Mouse (Mus musculus) brown adipose tissue, adult 24 weeks (tissue): ENCODE data around the gene Fstl5. TPM values are rescaled to one million over a fixed set of nuclear protein-coding genes. Genes with fewer than 3 reads are reported as not detected.
"Not testable (repeated sequence)": the region's sequence is repeated elsewhere in the genome, so short reads cannot be mapped to it uniquely, and the experiment has no call there.

Experiments
- H3K27ac ChIP-seq: fragments of 200-500 bp; replicated peaks from 2 replicates; pipeline ENCODE4 v1.5.1; 2012; ENCODE audit warnings: low read depth, mild to moderate bottlenecking, low read length
- H3K4me1 ChIP-seq: fragments of 200-500 bp; 2 replicates; pipeline ENCODE4 v1.6.1; 2012; ENCODE audit warnings: low read length, mixed read lengths; ENCODE audit not compliant: control insufficient read depth, insufficient read depth, insufficient read length
- H3K4me3 ChIP-seq: fragments of 200-500 bp; 2 replicates; pipeline ENCODE4 v1.5.1; 2012; ENCODE audit warnings: low read depth, mild to moderate bottlenecking, low read length, moderate library complexity; ENCODE audit not compliant: insufficient read depth
- polyA plus RNA-seq: library from polyadenylated mRNA; stranded (reverse); fragments of >200 nt; gene quantifications from 2 replicates; pipeline ENCODE4 v1.2.4, GENCODE M21; 2012; ENCODE audit not compliant: missing spikeins, insufficient read depth, insufficient read length

Fstl5 gene
- polyA plus RNA-seq, 1 experiment = not detected

DNA sequence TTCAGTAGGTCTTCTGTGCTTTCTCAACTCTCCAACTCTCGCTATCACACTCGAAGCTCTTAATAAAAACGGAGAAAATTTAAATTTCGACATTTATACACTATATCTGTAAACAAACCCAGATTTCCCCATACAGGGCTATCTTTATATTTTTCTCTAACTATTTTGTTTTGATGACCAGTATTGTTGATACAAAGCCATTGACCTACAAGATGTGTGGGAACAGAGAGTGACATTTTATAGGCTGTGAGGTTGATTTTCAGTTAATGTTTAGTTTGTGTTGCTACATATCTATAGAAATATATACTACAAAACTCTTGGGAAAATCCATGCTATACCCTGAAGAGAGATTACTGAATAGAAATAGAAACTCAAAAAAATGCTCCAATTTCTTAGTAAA lies 262.9 kb downstream of the Fstl5 start:
- Histone ChIP-seq H3K4me1 (no peaks in the 10 kb centered on the region), H3K27ac (no peak overlapping the region), H3K4me3 (no peak overlapping the region)

DNA sequence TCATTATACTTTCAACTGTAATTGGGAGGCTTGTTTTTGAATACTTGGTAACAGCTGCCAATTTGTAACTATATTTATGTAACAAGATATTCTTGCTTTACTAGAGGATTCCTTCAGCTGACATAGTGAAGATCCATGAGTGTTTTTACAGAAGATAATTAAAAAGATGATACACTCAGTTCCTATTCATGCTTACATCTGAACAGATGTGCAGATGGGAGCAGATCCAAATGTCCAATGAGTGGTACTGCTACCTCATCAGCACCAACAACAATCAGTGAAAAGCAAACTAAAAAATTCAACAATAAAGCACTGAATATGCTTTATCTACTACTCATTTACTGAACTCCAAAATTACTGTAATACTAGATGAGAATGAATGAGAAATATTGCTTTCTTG lies 292.9 kb downstream of the Fstl5 start:
- H3K27ac ChIP-seq = no peak overlapping the region
- no peaks in the 10 kb centered on the region for H3K4me1 ChIP-seq
- H3K4me3 ChIP-seq = no peak overlapping the region

- Histone ChIP-seq H3K4me3 (no peak overlapping the region), H3K4me1 (no peaks in the 10 kb centered on the region), H3K27ac (no peak overlapping the region)
Observed at GRCm38 (mm10) chr3:76369910-76370309, 295.8 kb downstream of the Fstl5 start.

GRCm38 (mm10) chr3:76428775-76429372 lies 354.8 kb downstream of the Fstl5 start:
- no peak overlapping the region for H3K27ac ChIP-seq
- H3K4me1 ChIP-seq = no peaks in the 10 kb centered on the region
- H3K4me3 ChIP-seq = no peak overlapping the region

DNA sequence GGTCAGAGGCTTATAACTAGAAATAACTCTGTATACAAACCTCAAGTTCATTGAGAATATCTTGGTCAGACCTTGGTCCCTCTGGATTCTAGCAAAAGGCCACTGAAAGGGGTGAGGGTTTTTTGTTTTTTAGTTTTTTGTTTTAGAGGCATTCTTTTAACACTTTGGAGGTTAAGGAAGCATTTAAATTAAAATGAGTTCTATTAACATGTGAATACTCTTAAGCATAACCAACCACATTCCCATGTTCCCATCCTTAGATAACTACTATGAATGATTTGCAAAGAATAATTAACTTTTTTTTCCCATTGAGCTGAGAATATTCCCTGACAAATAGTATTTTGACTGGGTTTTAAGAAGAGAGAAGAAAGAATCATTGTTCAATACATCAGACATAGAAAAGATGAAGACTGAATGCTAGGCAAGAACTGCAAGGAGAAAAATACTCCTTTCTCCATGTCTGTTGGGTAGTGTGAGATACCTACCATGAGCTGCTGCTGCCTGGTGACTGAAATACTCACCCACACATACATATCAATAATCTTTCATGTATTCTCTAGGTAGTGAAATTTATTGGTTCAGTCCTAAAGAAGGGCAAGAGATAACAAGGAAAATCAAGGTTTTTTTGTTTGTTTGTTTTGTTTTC lies 393.3 kb downstream of the Fstl5 start:
- Histone ChIP-seq H3K4me1 (no peaks in the 10 kb centered on the region), H3K27ac (no peak overlapping the region), H3K4me3 (no peak overlapping the region)

DNA sequence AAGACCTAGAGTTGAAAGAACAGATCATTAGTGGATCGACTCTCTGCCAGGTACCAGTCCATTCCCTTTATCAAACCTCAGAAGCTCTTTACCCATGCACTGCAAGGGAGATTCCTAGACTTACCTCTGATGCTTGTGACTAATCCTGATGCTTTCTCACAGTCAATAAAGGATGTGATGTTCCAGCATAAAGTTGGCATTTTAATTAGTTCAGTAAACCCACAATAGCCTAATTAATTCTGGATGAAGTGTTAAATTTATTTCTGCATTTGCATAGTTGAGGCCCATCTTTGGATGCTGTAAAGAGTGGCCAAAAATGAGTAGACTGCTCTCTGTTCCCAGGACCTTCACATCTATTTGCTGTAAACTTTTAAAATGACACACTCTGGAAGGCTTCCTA lies 394.1 kb downstream of the Fstl5 start:
- H3K27ac ChIP-seq = no peak overlapping the region
- H3K4me3 ChIP-seq = no peak overlapping the region
- no peaks in the 10 kb centered on the region for H3K4me1 ChIP-seq

DNA sequence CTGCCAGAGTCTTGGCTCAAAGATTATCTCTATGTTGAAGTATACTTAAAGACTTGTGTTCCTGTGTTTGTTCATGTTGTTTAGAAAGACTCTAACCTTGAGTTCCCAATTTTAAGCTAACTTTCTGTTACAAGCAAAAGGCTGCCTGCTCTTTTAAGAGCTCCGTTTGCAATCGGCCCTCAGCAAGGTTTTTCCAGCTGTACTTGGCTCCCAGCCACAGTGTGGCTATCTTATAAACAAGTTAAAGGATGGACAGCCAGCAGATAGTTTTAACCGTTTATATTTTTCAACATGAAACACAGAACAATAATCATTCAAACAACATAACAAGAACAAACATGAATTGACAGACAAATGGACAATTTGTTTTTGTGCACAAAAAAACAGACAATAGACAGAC lies 433.8 kb downstream of the Fstl5 start:
- not testable (repeated sequence) for H3K4me3 ChIP-seq, H3K27ac ChIP-seq, H3K4me1 ChIP-seq

GRCm38 (mm10) chr3:76508811-76509210 lies 434.7 kb downstream of the Fstl5 start:
- Histone ChIP-seq H3K27ac (no peak overlapping the region), H3K4me1 (no peaks in the 10 kb centered on the region), H3K4me3 (no peak overlapping the region)

- Histone ChIP-seq H3K4me3 (no peak overlapping the region), H3K4me1 (no peaks in the 10 kb centered on the region), H3K27ac (no peak overlapping the region)
Observed at GRCm38 (mm10) chr3:76567346-76567745, 493.3 kb downstream of the Fstl5 start.

DNA sequence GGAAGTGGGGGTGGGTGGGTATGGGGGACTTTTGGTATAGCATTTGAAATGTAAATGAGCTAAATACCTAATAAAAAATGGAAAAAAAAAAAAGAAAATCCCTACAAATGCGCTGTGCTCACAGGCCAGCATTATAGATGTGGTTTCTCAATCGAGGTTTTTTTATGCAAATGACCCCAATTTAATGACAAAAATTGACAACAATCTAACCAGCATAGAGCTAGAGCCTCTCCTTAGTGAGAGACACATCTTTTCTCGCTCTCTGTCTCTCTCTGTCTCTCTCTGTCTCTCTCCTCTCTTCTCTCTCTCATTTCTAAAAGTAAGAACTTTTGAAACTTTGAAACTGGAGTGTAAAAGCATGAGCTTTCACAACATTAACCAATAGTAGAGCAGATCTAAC lies 498.4 kb downstream of the Fstl5 start:
- Histone ChIP-seq H3K27ac (no peak overlapping the region), H3K4me1 (no peaks in the 10 kb centered on the region), H3K4me3 (no peak overlapping the region)

GRCm38 (mm10) chr3:76572920-76573541 lies 499.0 kb downstream of the Fstl5 start:
- Histone ChIP-seq H3K4me3 (no peak overlapping the region), H3K27ac (no peak overlapping the region), H3K4me1 (no peaks in the 10 kb centered on the region)

DNA sequence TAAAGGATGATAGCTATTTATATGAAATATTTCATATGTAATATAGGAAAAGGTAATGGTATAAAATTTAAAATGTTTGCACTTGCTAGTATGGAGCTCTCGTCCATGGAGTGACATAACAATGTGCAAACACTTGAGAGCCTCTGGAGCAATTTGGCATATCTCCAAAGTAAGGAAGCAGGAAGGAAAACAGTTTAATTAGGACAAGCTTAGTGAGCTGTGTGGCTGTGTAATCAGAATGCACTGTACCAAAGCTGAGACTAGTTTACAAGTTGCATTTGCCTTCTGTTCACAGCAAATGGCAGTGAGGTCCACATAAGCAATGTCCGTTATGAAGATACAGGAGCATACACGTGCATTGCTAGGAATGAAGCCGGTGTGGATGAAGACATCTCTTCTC lies 519.1 kb downstream of the Fstl5 start:
- Histone ChIP-seq H3K4me3 (no peak overlapping the region), H3K27ac (no peak overlapping the region), H3K4me1 (no peaks in the 10 kb centered on the region)

DNA sequence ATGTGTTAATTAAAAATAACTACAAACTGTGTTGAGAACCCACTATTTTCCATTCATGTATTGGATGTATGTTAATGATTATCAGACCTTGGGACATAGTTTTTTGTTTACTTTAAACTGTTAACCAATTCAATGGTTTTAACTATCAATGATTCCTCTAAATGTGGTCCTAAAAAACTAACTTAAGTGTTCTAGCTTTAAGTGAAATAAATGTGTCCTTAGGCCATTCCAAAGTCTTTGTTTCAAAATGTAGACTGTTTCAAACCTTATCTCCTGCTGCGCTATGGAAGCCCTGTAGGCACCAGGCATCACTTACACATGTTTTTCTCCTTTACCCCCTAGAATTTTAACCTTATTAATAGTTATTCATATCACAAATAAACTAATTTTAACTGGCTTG lies 546.0 kb downstream of the Fstl5 start:
- no peak overlapping the region for H3K4me3 ChIP-seq
- H3K27ac ChIP-seq = no peak overlapping the region
- no peaks in the 10 kb centered on the region for H3K4me1 ChIP-seq

DNA sequence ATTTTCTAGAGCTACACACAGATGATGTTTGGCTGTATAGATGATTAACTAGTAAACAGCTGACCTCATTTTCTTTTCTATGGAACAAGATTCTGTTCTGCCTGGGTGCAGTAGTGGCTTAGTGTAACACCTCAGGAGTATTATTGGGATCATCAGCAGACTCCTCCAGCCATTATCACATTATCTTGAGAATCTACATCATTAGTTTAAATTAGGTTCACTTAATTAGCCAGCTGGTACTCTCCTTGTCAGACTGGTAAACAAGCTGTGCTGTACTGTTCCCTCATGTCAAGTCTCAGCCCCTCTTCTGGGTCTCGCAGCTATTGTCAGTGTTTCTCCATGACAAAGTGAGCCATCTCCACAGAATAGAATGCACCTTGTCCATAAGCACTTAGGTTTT lies 580.2 kb downstream of the Fstl5 start:
- H3K27ac ChIP-seq = no peak overlapping the region

GRCm38 (mm10) chr3:76670859-76671258 lies 596.8 kb downstream of the Fstl5 start:
- H3K4me3 ChIP-seq = no peak overlapping the region
- no peak overlapping the region for H3K27ac ChIP-seq

More for the DNA sequence above, 580.2 kb downstream of the Fstl5 start:
- Histone ChIP-seq H3K4me1 (no peaks in the 10 kb centered on the region), H3K4me3 (no peak overlapping the region)

DNA sequence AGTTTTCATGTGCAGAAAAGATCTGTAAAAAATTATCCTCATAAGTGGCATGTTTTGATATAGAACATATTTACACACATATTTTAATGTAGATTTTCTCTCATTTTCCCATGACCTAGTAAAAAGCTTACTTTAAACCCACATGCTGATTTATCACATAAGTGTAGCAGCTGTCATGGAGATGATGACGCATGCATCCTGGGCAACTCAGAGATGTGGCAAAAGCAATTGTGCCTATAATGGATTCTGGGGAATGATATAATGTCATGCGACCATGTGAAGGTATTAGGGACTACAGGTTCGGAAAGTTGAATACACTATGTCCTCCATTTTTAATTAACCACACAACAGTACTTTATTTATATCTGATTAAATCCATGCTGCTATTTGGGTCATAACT lies 601.9 kb downstream of the Fstl5 start:
- Histone ChIP-seq H3K4me3 (no peak overlapping the region), H3K4me1 (no peaks in the 10 kb centered on the region), H3K27ac (no peak overlapping the region)

More at GRCm38 (mm10) chr3:76670859-76671258, 596.8 kb downstream of the Fstl5 start:
- no peaks in the 10 kb centered on the region for H3K4me1 ChIP-seq
